Mouse (Mus musculus): ENCODE measurements around the gene Gap43. TPM values are rescaled to one million over a fixed set of nuclear protein-coding genes. Genes with fewer than 3 reads are reported as not detected.
"Not testable (repeated sequence)": the region's sequence is repeated elsewhere in the genome, so short reads cannot be mapped to it uniquely, and the experiment has no call there.

Gene Gap43
- polyA plus RNA-seq (2011; ENCODE audit: insufficient read length, low read depth, missing spikeins) = 32.3 and 67.6 TPM in 2 replicates

DNA sequence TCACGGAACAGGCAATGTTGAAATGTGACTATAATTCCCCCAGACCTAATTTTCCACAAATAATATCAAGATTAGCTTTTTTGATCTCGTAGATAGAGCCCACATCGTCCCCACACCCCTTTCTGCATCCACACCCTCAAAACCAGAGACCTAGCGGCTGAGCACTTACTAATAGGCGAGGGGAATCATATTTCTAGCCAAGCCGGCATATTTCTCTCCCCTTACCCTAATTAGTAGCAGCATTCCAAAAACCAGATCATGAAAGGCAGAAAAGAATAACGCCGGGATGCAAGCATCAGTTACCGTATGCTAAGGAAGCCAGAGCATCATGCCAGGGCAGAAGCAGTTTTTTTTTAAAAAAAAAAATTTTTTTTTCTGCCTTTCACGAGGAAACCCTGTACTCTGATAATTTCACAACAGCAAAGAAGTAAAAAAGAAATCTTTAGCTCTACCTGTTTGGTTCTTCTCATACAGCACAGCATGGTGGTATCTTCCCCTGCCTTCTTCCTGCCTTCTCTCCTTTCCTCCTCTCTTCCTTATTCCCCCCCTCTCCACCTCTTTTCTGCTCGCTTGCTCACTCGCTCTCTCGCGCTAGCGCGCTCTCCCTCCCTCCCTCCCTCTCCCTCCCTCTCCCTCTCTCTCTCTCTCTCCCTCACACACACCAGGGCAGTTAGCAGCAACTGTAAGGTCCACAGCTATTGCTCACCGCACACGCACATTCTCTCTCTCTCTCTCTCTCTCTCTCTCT is at the start of gene Gap43:
Gene Gap43, minus strand, starts transcription at position 631 of the 748 bp plus-strand sequence.
- TF ChIP-seq CTCF (IDR thresholded peaks at IDR 0.05; ENCODE audit: borderline replicate concordance, insufficient read depth, low read length) (no peak), POLR2A (IDR thresholded peaks at IDR 0.05; ENCODE audit: low read depth, low read length) (peak; percentile 13; the same call in 1 of the 2 replicates)
- H3K4me1 ChIP-seq (ENCODE audit: control insufficient read depth, insufficient read depth, low read length) = no peaks in the 10 kb centered on the region
- peak within 1 kb of the TSS; percentile 65 for H3K4me3 ChIP-seq (ENCODE audit: insufficient read depth, low read length)
- no peak within 1 kb of the TSS for H3K27ac ChIP-seq (ENCODE audit: insufficient read depth, low read length)

DNA sequence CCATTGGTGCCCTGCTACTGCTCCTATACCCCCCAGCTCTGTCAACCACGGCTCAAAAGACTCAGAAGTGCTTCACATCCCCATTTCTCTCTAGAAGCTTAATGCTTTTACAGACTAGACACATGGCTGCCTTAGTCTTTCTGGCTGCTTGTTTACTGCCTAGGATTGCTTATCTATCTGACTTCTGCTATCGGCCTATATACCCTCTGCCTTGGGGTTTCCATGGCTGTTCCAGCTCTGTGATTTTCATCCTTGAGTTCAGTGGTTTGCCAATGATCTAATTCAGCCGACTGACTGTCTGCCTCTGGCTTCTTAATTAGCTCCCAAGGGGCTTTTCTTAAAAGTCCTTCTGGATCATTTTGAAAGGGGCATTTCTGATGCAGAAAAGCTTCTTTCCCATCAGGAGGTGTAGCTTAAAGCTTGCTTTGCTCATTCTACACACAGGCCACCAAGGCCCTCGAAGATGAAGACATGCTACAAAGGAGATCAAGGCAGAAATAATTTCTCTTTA is 40.9 kb upstream of the Gap43 start:
- TF ChIP-seq POLR2A (IDR thresholded peaks at IDR 0.05; ENCODE audit: low read depth, low read length) = no peak
- no peak for TF ChIP-seq CTCF (IDR thresholded peaks at IDR 0.05; ENCODE audit: borderline replicate concordance, insufficient read depth, low read length)
- no peak overlapping the region for H3K4me3 ChIP-seq (ENCODE audit: insufficient read depth, low read length)
- H3K4me1 ChIP-seq (ENCODE audit: control insufficient read depth, insufficient read depth, low read length) = no peaks in the 10 kb centered on the region
- no peak overlapping the region for H3K27ac ChIP-seq (ENCODE audit: insufficient read depth, low read length)

DNA sequence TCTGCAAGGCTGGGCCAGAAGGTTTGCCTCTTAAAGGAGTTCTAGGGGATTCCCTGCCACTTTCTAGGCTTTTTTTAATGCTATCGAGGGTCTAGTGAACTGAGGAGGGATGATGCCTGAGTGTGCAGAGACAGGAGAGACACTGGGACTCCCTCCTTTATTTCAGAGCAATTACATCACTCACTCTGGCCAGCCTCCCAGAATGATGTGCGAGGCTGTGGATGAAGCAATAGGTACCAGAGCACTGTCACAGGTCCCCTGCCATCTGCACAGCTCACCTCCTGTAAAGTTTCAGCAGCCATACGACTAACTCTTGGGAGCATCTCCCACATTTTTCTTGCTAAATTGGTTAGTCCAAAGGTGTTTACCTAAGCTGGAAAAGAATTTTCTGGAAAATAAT is 40.2 kb upstream of the Gap43 start:
- no peak overlapping the region for H3K4me3 ChIP-seq (ENCODE audit: insufficient read depth, low read length)
- H3K4me1 ChIP-seq (ENCODE audit: control insufficient read depth, insufficient read depth, low read length) = no peaks in the 10 kb centered on the region
- H3K27ac ChIP-seq (ENCODE audit: insufficient read depth, low read length) = no peak overlapping the region
- TF ChIP-seq CTCF (IDR thresholded peaks at IDR 0.05; ENCODE audit: borderline replicate concordance, insufficient read depth, low read length) (no peak), POLR2A (IDR thresholded peaks at IDR 0.05; ENCODE audit: low read depth, low read length) (no peak)

DNA sequence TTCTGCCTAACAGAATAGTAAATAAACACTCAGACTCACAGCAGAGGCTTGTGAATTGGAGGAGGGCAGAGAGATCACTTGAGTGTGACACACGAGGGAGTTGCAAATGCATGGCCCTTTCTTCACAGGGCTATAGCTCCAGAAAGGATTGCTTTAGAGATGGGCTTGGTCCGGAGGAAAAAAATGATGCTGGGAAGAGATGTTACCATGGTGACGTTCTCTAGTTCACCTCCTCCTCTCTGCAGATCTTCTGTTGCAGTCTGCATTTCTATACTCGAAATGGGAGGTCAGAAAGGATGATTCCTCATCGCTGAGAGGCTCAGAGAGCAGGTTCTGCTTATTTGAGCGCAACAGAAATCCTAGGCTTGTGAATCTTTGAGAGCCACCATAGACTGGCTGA is 29.7 kb upstream of the Gap43 start:
- H3K27ac ChIP-seq (ENCODE audit: insufficient read depth, low read length) = no peak overlapping the region
- H3K4me3 ChIP-seq (ENCODE audit: insufficient read depth, low read length) = no peak overlapping the region
- TF ChIP-seq CTCF (IDR thresholded peaks at IDR 0.05; ENCODE audit: borderline replicate concordance, insufficient read depth, low read length) (no peak), POLR2A (IDR thresholded peaks at IDR 0.05; ENCODE audit: low read depth, low read length) (no peak)
- no peaks in the 10 kb centered on the region for H3K4me1 ChIP-seq (ENCODE audit: control insufficient read depth, insufficient read depth, low read length)

DNA sequence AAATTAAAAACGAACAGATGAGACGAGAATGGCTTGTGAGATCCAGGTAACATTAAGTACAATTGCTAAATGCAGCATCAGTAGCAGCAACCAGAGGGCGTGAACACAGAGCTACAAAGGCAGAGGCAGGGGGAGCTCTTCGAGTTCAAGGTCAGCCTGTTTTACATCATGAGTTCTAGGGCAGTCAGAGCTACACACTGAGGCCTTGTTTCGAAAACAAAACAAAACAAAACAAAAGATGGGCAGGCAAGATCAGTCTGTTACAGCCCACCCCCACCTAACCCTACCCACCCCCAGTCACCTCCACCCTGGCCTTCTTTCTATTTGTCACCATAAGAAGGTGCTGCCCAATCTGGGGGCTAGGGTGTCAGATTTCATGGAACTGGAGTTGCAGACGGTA is 28.9 kb upstream of the Gap43 start:
- no peaks in the 10 kb centered on the region for H3K4me1 ChIP-seq (ENCODE audit: control insufficient read depth, insufficient read depth, low read length)
- no peak overlapping the region for H3K4me3 ChIP-seq (ENCODE audit: insufficient read depth, low read length)
- no peak overlapping the region for H3K27ac ChIP-seq (ENCODE audit: insufficient read depth, low read length)
- TF ChIP-seq POLR2A (IDR thresholded peaks at IDR 0.05; ENCODE audit: low read depth, low read length) (no peak), CTCF (IDR thresholded peaks at IDR 0.05; ENCODE audit: borderline replicate concordance, insufficient read depth, low read length) (no peak)

DNA sequence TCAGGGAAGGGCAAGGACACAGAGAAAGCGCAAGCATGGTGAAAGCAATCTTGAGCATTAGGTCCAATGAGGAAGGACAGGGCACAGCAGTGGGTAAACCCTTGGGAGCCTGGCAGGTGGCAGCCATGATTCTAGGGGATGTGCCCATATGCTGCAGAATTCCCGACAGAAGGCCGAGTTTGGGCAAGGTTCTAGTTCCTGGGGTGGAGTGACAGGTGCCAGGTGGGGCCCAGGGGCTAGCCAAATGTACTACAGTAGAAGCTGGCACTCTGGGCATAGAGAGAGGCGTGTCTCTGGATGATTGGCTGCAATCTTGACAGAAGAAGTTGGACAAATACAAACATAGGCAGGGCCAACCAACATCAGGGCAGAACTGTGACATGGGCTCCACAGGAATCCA is 19.6 kb upstream of the Gap43 start:
- no peak overlapping the region for H3K27ac ChIP-seq (ENCODE audit: insufficient read depth, low read length)
- TF ChIP-seq CTCF (IDR thresholded peaks at IDR 0.05; ENCODE audit: borderline replicate concordance, insufficient read depth, low read length) (no peak), POLR2A (IDR thresholded peaks at IDR 0.05; ENCODE audit: low read depth, low read length) (no peak)
- H3K4me3 ChIP-seq (ENCODE audit: insufficient read depth, low read length) = no peak overlapping the region
- H3K4me1 ChIP-seq (ENCODE audit: control insufficient read depth, insufficient read depth, low read length) = no peaks in the 10 kb centered on the region

DNA sequence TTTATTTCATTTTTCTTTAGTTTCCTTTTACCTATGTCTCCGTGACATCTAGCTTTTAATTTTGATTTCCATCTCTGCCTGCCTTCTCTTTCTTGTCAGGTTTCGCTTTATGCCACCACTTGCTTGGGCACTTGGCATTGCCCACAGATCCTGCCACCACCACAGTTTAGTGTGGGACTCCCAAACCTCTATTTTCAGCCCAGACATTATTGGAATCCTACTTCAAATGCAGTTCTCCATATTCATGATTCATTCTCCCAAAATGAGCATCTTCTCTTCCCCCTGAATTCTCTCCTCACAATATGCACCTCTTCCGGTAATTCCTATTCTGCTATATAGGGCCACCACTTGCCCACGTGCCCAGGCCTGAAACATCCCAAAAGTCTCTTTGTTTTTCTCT is 17.6 kb upstream of the Gap43 start:
- TF ChIP-seq POLR2A (IDR thresholded peaks at IDR 0.05; ENCODE audit: low read depth, low read length) = no peak
- no peak for TF ChIP-seq CTCF (IDR thresholded peaks at IDR 0.05; ENCODE audit: borderline replicate concordance, insufficient read depth, low read length)
- H3K4me3 ChIP-seq (ENCODE audit: insufficient read depth, low read length) = no peak overlapping the region

DNA sequence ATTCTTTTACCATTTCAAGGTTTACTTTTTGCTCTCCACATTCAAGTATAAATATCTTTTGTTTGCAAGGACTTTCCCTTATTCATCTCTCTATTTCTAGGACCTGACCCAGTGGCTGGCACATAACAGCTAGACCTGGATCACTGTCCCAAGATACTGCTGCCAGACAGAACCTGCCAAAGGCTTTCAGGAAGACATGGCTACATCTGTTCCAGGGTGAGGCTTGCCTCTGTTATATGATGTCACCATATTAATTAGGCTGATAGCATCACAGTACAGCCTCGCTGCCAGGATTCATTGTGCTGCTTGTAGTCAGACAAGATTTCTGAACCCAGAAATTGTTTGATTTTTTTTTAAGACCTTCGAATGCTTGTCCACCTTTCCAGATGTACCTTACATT is 9.6 kb upstream of the Gap43 start:
- TF ChIP-seq CTCF (IDR thresholded peaks at IDR 0.05; ENCODE audit: borderline replicate concordance, insufficient read depth, low read length) (no peak), POLR2A (IDR thresholded peaks at IDR 0.05; ENCODE audit: low read depth, low read length) (no peak)

More for the DNA sequence above, 17.6 kb upstream of the Gap43 start:
- Histone ChIP-seq H3K4me1 (ENCODE audit: control insufficient read depth, insufficient read depth, low read length) (no peaks in the 10 kb centered on the region), H3K27ac (ENCODE audit: insufficient read depth, low read length) (no peak overlapping the region)

DNA sequence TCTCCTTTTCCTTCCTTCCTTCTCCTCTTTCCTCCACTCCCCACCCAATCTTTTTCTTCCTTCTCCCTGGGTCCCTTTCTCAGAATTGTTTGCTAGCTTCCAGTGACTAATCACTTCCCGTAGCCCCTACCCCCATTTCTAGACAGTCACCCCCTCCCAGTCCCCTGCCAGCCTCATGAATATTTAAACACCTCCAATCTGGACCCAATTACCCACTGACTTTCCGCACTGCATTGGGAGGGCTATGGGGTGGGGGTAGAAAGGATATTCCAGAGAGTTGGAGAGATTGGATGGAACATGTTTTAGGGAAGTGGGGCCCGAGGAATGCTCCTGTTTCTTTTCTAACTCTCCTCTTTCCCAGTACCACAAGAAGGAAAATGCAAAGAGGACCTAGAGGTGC is 414 bp upstream of the Gap43 start:
- H3K4me3 ChIP-seq (ENCODE audit: insufficient read depth, low read length); H3K4me1 ChIP-seq (ENCODE audit: control insufficient read depth, insufficient read depth, low read length); H3K27ac ChIP-seq (ENCODE audit: insufficient read depth, low read length): not testable (repeated sequence)

More for the DNA sequence above, 9.6 kb upstream of the Gap43 start:
- no peak overlapping the region for H3K4me3 ChIP-seq (ENCODE audit: insufficient read depth, low read length)
- no peak overlapping the region for H3K27ac ChIP-seq (ENCODE audit: insufficient read depth, low read length)
- H3K4me1 ChIP-seq (ENCODE audit: control insufficient read depth, insufficient read depth, low read length) = no peaks in the 10 kb centered on the region

DNA sequence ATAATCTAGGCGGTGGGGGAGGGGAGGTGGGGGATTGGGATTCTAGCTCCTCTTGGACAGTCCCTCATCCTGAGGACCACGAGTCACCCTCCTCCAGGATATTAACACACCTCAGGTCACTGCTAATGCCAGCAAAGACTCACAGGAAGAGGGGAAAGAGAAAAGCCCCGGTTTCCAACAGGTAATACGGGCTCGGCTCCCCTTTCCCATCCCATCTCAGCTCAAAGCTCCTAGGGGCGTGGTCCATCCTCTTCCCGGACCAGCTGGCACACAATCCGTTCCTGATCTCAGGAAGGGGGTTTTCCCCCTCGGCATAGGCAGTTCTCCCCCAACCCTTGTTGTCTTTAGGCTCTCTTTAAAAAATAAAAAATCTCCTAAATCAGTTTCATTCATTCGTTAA is 939 bp downstream of the Gap43 start:
- H3K27ac ChIP-seq (ENCODE audit: insufficient read depth, low read length) = no peak overlapping the region
- H3K4me1 ChIP-seq (ENCODE audit: control insufficient read depth, insufficient read depth, low read length) = no peaks in the 10 kb centered on the region
- H3K4me3 ChIP-seq (ENCODE audit: insufficient read depth, low read length) = peak overlapping the region; percentile 65
- no peak for TF ChIP-seq POLR2A (IDR thresholded peaks at IDR 0.05; ENCODE audit: low read depth, low read length)
- TF ChIP-seq CTCF (IDR thresholded peaks at IDR 0.05; ENCODE audit: borderline replicate concordance, insufficient read depth, low read length) = no peak

All from embryonic fibroblast, embryonic 13.5 days (primary cell).